Mouse (Mus musculus) midbrain, postnatal 0 days (tissue): Measurements from ENCODE around the gene Cygb. TPM values are rescaled to one million over a fixed set of nuclear protein-coding genes. Genes with fewer than 3 reads are reported as not detected.

Experiments
- ATAC-seq: fragments of 200-750 bp; cut with Nextera tagmentation; 2 replicates; pipeline ENCODE4 v1.8.0; 2017; ENCODE audit warnings: moderate number of reproducible peaks, mild to moderate bottlenecking, moderate TSS enrichment, moderate library complexity; ENCODE audit not compliant: low FRiP score
- DNase-seq: peaks from one replicate; pipeline ENCODE4 v3.0.0-alpha.2; 2015; ENCODE audit warnings: low spot score
- H3K27ac ChIP-seq: fragments of 300-500 bp; sonication (generic); 2 replicates; pipeline ENCODE4 v1.5.1; 2014; ENCODE audit warnings: low read depth, mild to moderate bottlenecking, low read length, mixed read lengths
- H3K27me3 ChIP-seq: fragments of 300-500 bp; sonication (generic); 2 replicates; pipeline ENCODE4 v1.6.1; 2014; ENCODE audit warnings: low read length, control low read depth, mixed read lengths; ENCODE audit not compliant: insufficient read depth
- H3K36me3 ChIP-seq: fragments of 300-500 bp; sonication (generic); 2 replicates; pipeline ENCODE4 v1.6.1; 2014; ENCODE audit warnings: low read length, control low read depth, mixed read lengths; ENCODE audit not compliant: insufficient read depth
- H3K4me1 ChIP-seq: fragments of 300-500 bp; sonication (generic); 2 replicates; pipeline ENCODE4 v1.6.1; 2014; ENCODE audit warnings: mild to moderate bottlenecking, control low read depth, antibody characterized with exemption, low read length, mixed read lengths; ENCODE audit not compliant: insufficient read depth
- H3K4me2 ChIP-seq: fragments of 300-500 bp; sonication (generic); 2 replicates; pipeline ENCODE4 v1.6.1; 2014; ENCODE audit warnings: low read depth, mild to moderate bottlenecking, low read length, mixed read lengths; ENCODE audit not compliant: poor library complexity, severe bottlenecking
- H3K4me3 ChIP-seq: fragments of 300-500 bp; sonication (generic); 2 replicates; pipeline ENCODE4 v1.5.1; 2014; ENCODE audit warnings: low read depth, mild to moderate bottlenecking, low read length, moderate library complexity
- H3K9ac ChIP-seq: fragments of 300-500 bp; sonication (generic); replicated peaks from 2 replicates; pipeline ENCODE4 v1.6.1; 2014; ENCODE audit warnings: mild to moderate bottlenecking, low read length, moderate library complexity, mixed read lengths; ENCODE audit not compliant: poor library complexity, severe bottlenecking
- H3K9me3 ChIP-seq: fragments of 300-500 bp; sonication (generic); 2 replicates; pipeline ENCODE4 v1.6.1; 2016; ENCODE audit warnings: low read length, control low read depth
- CTCF ChIP-seq: IDR thresholded peaks from 2 replicates; pipeline ENCODE4 v1.5.1; 2016; ENCODE audit warnings: antibody characterized with exemption, mild to moderate bottlenecking
- WGBS: fragments of 180-500 bp; shearing (Covaris S2); extraction: QIAGEN DNeasy Blood & Tissue Kit; methylation state at CpG from one replicate; pipeline ENCODE4 v1.1.7; 2014; 5-methylcytosine and 5-hydroxymethylcytosine counted together
- polyA plus RNA-seq: library from polyadenylated mRNA; unstranded; fragments of >200 nt; fragmentation: Nextera tagmentation; extraction: Ambion mirVana; gene quantifications from 2 replicates; pipeline ENCODE4 v1.2.1, GENCODE M21; 2015
- total RNA-seq: library from RNA; depleted of rRNA; stranded (reverse); fragments of >200 nt; gene quantifications from 2 replicates; pipeline ENCODE4 v1.2.3, GENCODE M21; 2014

Gene Cygb
- total and polyA plus RNA-seq, 2 experiments from 2014 or later: 40.5 to 44.2 TPM

DNA sequence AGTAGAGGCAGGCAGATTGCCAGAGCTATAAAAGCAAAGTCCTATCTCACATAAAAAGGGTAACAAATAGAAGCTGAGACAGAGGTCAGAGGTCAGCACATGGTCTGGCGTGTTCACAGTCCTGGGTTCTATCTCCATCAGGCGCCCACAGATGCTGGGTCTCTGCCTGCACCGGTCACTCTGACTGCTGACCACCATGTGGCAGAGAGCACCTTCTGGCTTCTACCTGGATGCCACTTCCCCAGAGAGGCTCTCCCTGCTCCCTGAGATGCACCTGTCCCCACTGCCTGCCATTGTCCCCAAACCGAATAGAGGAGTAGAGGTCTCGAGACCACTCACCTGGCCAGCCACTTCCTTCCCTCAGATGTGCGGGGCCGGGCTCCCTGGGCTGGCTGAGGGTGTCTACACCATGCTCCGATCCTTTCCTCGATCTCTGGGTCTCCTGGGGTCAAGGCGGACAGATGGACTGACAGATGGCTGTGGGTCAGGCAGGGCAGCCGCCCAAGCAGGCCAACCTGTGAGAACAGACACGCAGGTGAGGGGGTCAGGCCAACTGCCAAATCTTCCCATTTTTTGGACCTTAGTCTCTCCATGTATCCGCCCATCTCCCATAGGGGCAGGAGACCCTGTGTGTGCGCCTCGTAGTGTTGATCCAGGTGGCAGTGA is 44.0 kb downstream of the Cygb start:
- Histone ChIP-seq H3K27ac (no peak overlapping the region), H3K9me3 (no peaks in the 10 kb centered on the region), H3K9ac (no peak overlapping the region), H3K4me3 (no peak overlapping the region), H3K36me3 (no peaks in the 10 kb centered on the region), H3K4me2 (no peak overlapping the region), H3K4me1 (no peaks in the 10 kb centered on the region), H3K27me3 (no peaks in the 10 kb centered on the region)
- TF ChIP-seq CTCF: no peak
- ATAC-seq (no peak), DNase-seq (no peak)
- WGBS: 85% methylated on average over 15 of the region's 15 CpGs

- Histone ChIP-seq H3K9ac (no peak overlapping the region), H3K4me3 (no peak overlapping the region), H3K27me3 (no peaks in the 10 kb centered on the region), H3K4me1 (no peaks in the 10 kb centered on the region), H3K9me3 (no peaks in the 10 kb centered on the region), H3K36me3 (no peaks in the 10 kb centered on the region), H3K4me2 (no peak overlapping the region), H3K27ac (no peak overlapping the region)
- DNase-seq (no peak), ATAC-seq (no peak)
- TF ChIP-seq CTCF: no peak
- 94% methylated on average over 3 of the region's 3 CpGs for WGBS
Measured at GRCm38 (mm10) chr11:116607717-116608116, 46.4 kb downstream of the Cygb start.

GRCm38 (mm10) chr11:116604097-116604496 is 50.0 kb downstream of the Cygb start:
- no peaks in the 10 kb centered on the region for H3K36me3 ChIP-seq
- H3K4me2 ChIP-seq: no peak overlapping the region
- no peaks in the 10 kb centered on the region for H3K4me1 ChIP-seq
- H3K9ac ChIP-seq: no peak overlapping the region
- 91% methylated on average over 12 of the region's 12 CpGs for WGBS
- no peak for TF ChIP-seq CTCF
- H3K4me3 ChIP-seq: no peak overlapping the region
- H3K27me3 ChIP-seq: no peaks in the 10 kb centered on the region
- DNase-seq (no peak), ATAC-seq (no peak)
- no peak overlapping the region for H3K27ac ChIP-seq
- no peaks in the 10 kb centered on the region for H3K9me3 ChIP-seq

DNA sequence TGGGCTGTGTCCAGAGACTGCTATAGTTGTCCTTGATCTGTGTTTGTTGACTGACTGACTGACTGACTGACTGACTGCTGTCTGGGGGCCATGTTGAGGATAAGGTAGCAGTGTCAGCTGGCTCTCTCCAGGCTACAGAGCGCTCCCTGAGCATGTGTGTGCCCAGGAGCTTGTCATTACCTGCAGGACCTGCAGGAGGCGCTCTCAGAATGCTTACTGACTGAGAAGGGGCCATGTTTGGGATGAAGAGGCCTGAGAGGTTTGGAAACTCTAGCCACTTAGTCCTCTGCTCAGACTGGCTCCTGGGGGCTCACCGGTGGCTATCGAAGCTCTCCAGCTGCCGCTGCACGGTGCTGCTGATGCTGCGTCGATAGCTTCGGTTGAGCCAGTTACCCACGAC is 50.8 kb downstream of the Cygb start:
- TF ChIP-seq CTCF: peak; percentile 52
- H3K27me3 ChIP-seq: no peaks in the 10 kb centered on the region
- H3K4me1 ChIP-seq: no peaks in the 10 kb centered on the region
- H3K36me3 ChIP-seq: no peaks in the 10 kb centered on the region
- H3K9ac ChIP-seq: no peak overlapping the region
- H3K27ac ChIP-seq: no peak overlapping the region
- no peak overlapping the region for H3K4me2 ChIP-seq
- WGBS: 92% methylated on average over 10 of the region's 10 CpGs
- no peaks in the 10 kb centered on the region for H3K9me3 ChIP-seq
- DNase-seq (no peak), ATAC-seq (no peak)
- no peak overlapping the region for H3K4me3 ChIP-seq

- Histone ChIP-seq H3K4me1 (no peaks in the 10 kb centered on the region), H3K4me2 (no peak overlapping the region), H3K9me3 (no peaks in the 10 kb centered on the region), H3K9ac (no peak overlapping the region), H3K4me3 (no peak overlapping the region), H3K36me3 (no peaks in the 10 kb centered on the region), H3K27me3 (no peaks in the 10 kb centered on the region), H3K27ac (no peak overlapping the region)
- TF ChIP-seq CTCF: no peak
- ATAC-seq (no peak), DNase-seq (no peak)
- 92% methylated on average over 8 of the region's 8 CpGs for WGBS
Measured at GRCm38 (mm10) chr11:116602043-116602442, 52.1 kb downstream of the Cygb start.

- 86% methylated on average over 7 of the region's 8 CpGs for WGBS
Measured at GRCm38 (mm10) chr11:116601166-116601565, 52.9 kb downstream of the Cygb start.

More at GRCm38 (mm10) chr11:116601166-116601565, 52.9 kb downstream of the Cygb start:
- Histone ChIP-seq H3K9ac (no peak overlapping the region), H3K27me3 (no peaks in the 10 kb centered on the region), H3K4me3 (no peak overlapping the region), H3K27ac (no peak overlapping the region), H3K4me2 (no peak overlapping the region), H3K4me1 (no peaks in the 10 kb centered on the region), H3K36me3 (no peaks in the 10 kb centered on the region), H3K9me3 (no peaks in the 10 kb centered on the region)
- DNase-seq: no peak
- TF ChIP-seq CTCF: no peak
- no peak for ATAC-seq
